Mouse (Mus musculus): ENCODE results near the gene Araf. TPM values are rescaled to one million over a fixed set of nuclear protein-coding genes. Genes with fewer than 3 reads are reported as not detected.

Gene Araf
- polyA plus RNA-seq (2015; fragmentation: Nextera tagmentation; extraction: Ambion mirVana), result 111 and 122 TPM in 2 replicates

DNA sequence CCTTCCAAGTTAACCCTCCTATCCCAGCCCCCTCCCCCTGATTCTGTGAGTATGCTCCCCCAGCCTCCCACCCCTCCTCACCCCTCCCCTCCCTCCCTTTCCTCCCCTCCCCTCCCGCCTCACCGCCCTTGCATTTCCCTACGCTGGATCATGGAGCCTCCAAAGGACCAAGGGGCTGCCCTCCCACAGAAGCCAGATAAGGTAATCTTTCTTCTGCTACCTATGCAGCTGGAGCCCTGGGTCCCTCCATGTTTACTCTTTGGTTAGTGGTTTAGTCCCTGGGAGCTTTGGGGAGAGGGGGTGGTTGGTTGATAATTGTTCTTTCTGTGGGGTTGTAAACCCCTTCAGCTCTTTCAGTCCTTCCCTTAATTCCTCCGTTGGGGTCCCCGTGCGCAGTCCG is at the start of gene Araf:
Araf (plus strand) TSS at position 134 of the 400 bp plus-strand sequence.
- ATAC-seq (ENCODE audit: insufficient number of reproducible peaks, low FRiP score, low TSS enrichment, low read depth), result 0 out of 2 replicates have a peak, but pooled peaks have one; percentile 32
- no peaks in the 10 kb centered on the region for H3K27me3 ChIP-seq
- WGBS, result 27% methylated on average over 6 of the region's 7 CpGs

DNA sequence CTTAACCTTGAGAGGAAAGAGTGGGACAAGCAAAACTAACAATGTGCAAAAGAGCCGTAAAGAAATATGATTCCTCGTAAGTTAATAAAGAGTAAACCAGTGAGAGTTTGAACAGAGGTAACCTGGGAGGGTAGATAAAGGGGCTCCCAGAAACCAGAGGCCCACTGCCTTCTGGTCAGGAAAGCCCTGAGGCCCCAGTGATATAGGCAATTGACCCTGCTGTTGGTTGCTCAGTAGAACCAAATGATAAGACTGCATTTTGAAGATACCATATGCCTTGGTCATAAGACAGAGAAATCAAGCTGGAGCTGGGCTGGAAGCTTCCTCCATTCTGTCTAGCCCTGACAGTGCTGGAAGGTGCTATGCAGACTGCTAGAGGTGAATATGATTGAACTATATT is 48.8 kb upstream of the Araf start:
- H3K4me1 ChIP-seq, result no peaks in the 10 kb centered on the region
- no peaks in the 10 kb centered on the region for H3K9me3 ChIP-seq (replicated peaks)
- H3K27ac ChIP-seq (replicated peaks), result no peak overlapping the region
- ATAC-seq (ENCODE audit: insufficient number of reproducible peaks, low FRiP score, low TSS enrichment, low read depth), result no peak
- H3K9ac ChIP-seq, result no peak overlapping the region
- no peak overlapping the region for H3K4me3 ChIP-seq (replicated peaks)
- 78% methylated on average over 2 of the region's 2 CpGs for whole genome bisulfite sequencing
- no peaks in the 10 kb centered on the region for H3K27me3 ChIP-seq
- no peak overlapping the region for H3K4me2 ChIP-seq (replicated peaks)
- no peaks in the 10 kb centered on the region for H3K36me3 ChIP-seq

More for the DNA sequence above, at the start of gene Araf:
- H3K27ac ChIP-seq (replicated peaks), result peak within 1 kb of the TSS; percentile 87
- H3K4me3 ChIP-seq (replicated peaks), result peak within 1 kb of the TSS; percentile 46
- H3K9ac ChIP-seq, result peak within 1 kb of the TSS; percentile 39; the same call in 1 of the 2 replicates
- H3K4me2 ChIP-seq (replicated peaks), result peak within 1 kb of the TSS; percentile 47
- H3K4me1 ChIP-seq, result no peaks in the 10 kb centered on the region
- no peaks in the 10 kb centered on the region for H3K9me3 ChIP-seq (replicated peaks)
- no peaks in the 10 kb centered on the region for H3K36me3 ChIP-seq

DNA sequence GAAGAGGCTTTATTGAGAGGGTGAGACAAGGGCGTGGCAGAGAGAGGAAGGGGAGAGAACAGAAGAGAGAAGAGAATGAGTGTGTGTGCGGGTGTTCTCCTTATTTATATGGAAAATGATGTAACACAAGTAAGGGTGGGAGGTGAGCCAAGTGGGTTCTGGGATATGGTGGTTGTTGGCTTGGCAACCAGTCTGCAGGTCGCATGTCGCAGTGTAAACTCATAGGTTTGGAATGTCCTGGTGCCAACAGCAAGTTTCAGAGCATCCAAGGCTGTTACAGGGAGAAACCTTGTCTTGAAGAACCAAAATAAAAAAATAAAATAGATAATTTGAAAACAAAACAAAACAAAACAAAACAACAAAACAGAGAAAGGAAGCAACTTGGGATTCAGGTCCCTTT is 36.4 kb upstream of the Araf start:
- WGBS, result 74% methylated on average over 4 of the region's 4 CpGs
- Histone ChIP-seq H3K27me3 (no peaks in the 10 kb centered on the region), H3K9ac (no peak overlapping the region), H3K4me1 (no peaks in the 10 kb centered on the region), H3K36me3 (no peaks in the 10 kb centered on the region), H3K4me3 (replicated peaks) (no peak overlapping the region), H3K9me3 (replicated peaks) (no peaks in the 10 kb centered on the region), H3K4me2 (replicated peaks) (no peak overlapping the region), H3K27ac (replicated peaks) (no peak overlapping the region)
- no peak for ATAC-seq (ENCODE audit: insufficient number of reproducible peaks, low FRiP score, low TSS enrichment, low read depth)

DNA sequence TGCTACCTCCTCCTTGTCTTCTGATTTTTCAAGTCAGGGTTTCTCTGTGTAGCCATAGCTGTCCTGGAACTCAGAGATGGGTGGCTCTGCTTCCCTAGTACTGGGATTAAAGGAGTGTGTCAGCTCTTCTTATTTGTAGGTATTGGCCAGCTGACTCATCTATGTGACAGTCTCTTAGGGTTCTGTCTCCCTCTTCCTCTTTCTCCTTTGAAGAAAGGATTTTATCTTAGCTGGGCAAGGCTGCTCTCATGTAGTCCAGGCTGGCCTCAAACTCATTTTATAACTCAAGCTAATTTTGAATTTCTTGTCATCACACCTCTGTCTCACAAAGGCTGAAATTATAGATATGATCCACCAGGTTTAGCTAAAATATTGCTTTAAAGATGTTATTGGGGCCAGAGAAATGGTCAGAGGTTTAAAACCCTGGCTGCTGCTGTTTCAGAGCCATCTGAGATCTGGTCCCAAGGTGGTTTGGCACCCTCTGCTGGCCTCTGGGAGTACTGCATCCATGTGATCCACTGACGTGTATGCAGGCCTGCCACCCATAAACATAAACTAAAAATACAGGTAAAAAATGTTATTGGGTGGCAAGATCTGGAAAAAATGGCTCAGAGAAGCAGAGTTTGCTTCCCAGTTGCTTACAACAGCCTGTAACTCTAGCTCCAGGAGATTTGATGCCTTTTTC is 26.8 kb upstream of the Araf start:
- no peak overlapping the region for H3K4me3 ChIP-seq (replicated peaks)
- no peaks in the 10 kb centered on the region for H3K36me3 ChIP-seq
- ATAC-seq (ENCODE audit: insufficient number of reproducible peaks, low FRiP score, low TSS enrichment, low read depth), result no peak; the same call in 1 of the 2 replicates
- no peaks in the 10 kb centered on the region for H3K27me3 ChIP-seq
- no peak overlapping the region for H3K4me2 ChIP-seq (replicated peaks)
- no peak overlapping the region for H3K27ac ChIP-seq (replicated peaks)
- no peaks in the 10 kb centered on the region for H3K4me1 ChIP-seq
- 8% methylated on average over 1 of the region's 1 CpGs for WGBS
- H3K9ac ChIP-seq, result no peak overlapping the region
- H3K9me3 ChIP-seq (replicated peaks), result no peaks in the 10 kb centered on the region

DNA sequence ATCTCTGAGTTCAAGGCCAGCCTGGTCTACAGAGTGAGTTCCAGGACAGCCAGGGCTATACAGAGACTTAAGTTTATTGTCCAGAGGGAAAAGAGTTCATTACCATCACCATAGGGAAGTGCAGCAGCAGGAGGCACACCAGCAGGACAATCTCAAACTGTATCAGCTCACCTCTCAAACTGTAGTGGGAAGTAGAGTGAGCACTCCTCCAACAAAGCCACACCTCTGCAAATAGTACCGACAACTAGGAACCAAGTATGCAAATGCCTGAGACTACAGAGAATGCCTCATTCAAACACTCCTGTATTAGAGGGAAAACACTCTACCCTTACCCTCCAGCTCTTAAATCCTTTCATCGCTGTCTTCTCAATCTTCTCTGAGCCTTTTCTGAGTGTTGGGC is 25.9 kb upstream of the Araf start:
- ATAC-seq (ENCODE audit: insufficient number of reproducible peaks, low FRiP score, low TSS enrichment, low read depth), result no peak
- Histone ChIP-seq H3K27me3 (no peaks in the 10 kb centered on the region), H3K27ac (replicated peaks) (no peak overlapping the region), H3K4me1 (no peaks in the 10 kb centered on the region), H3K4me2 (replicated peaks) (no peak overlapping the region), H3K4me3 (replicated peaks) (no peak overlapping the region), H3K36me3 (no peaks in the 10 kb centered on the region), H3K9ac (no peak overlapping the region), H3K9me3 (replicated peaks) (no peaks in the 10 kb centered on the region)
- WGBS, result 49% methylated on average over 2 of the region's 2 CpGs

DNA sequence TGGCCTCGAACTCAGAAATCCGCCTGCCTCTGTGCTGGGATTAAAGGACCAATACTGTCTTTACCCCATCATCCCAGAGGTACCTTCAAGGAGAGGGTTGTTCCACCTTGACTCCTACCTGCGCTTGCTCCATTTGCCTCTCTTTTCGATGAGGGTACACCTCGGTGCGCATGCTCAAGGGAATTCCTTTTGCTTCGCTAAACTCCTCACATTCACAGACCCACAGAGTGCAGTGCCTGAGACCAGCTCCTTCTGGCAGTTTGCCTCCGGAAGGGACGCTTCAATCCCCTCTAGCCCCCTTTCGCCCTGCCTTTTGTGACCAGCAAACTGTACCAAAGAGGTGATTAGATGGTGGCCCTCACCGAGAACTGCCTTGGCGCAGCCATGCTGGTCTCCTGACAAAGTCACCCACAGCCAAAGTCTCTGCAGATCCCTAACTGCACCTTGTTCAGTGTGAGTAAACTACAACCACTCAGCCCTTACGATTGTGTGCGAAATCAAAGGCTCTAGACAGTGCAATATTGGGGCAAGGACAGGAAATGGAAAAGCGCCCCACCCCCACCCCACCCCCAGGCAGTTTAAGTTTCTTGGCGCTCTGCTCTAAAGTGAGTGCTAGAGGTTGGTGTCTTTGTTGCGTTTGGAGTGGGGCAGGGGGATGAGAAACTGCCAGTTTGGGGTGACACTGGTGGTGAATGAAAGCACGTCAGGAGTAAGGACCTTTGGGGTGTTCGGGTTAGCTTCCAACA is 22.2 kb upstream of the Araf start:
- Histone ChIP-seq H3K4me2 (replicated peaks) (0 out of 2 replicates have a peak overlapping the region, but pooled peaks have one; percentile 17), H3K9ac (no peak overlapping the region), H3K4me1 (no peaks in the 10 kb centered on the region), H3K36me3 (no peaks in the 10 kb centered on the region), H3K27ac (replicated peaks) (no peak overlapping the region), H3K4me3 (replicated peaks) (no peak overlapping the region), H3K27me3 (no peaks in the 10 kb centered on the region), H3K9me3 (replicated peaks) (no peaks in the 10 kb centered on the region)
- WGBS, result 50% methylated on average over 19 of the region's 19 CpGs
- ATAC-seq (ENCODE audit: insufficient number of reproducible peaks, low FRiP score, low TSS enrichment, low read depth), result no peak

DNA sequence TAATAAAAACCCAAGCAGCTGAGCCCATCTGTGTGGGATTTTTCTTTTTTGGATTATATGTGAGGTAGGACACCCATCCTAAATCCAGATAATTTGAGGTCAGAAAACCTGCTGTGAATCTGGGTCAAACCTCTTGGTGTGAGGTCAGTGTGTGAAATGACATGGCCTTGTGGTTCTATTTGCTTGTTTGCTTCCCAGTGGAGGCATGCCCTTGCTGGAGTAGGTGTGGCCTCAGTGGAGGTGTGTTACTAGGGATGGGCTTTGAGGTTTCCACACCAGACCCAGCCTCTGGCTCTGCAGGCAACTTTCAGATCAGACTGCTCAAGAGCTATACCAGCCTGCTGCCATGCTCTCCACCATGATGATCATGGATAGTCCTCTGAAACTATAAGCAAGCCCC is 20.0 kb upstream of the Araf start:
- Histone ChIP-seq H3K9me3 (replicated peaks) (no peaks in the 10 kb centered on the region), H3K9ac (no peak overlapping the region), H3K27me3 (no peaks in the 10 kb centered on the region), H3K4me2 (replicated peaks) (no peak overlapping the region), H3K4me1 (no peaks in the 10 kb centered on the region), H3K4me3 (replicated peaks) (no peak overlapping the region), H3K36me3 (no peaks in the 10 kb centered on the region), H3K27ac (replicated peaks) (no peak overlapping the region)
- no peak for ATAC-seq (ENCODE audit: insufficient number of reproducible peaks, low FRiP score, low TSS enrichment, low read depth)

DNA sequence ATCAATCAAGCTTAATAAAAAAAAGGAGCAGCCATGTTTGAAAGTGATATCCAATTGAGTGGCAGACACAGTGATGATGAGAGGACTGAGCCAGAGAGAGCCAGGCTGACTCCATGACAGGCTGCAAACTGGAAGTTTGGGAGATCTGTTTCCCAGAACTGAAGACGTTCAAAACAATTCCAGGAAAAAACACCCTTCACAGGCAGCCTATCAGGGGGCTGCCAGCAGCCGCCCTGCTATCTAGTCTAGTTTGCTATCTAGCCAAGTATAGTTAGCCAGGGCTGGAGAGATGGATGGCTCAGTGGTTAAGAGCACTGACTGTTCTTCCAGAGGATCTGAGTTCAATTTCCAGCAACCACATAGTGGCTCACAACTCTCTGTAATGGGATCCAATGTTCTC is 10.3 kb upstream of the Araf start:
- Histone ChIP-seq H3K9me3 (replicated peaks) (no peaks in the 10 kb centered on the region), H3K9ac (no peak overlapping the region), H3K36me3 (no peaks in the 10 kb centered on the region), H3K4me3 (replicated peaks) (no peak overlapping the region), H3K4me2 (replicated peaks) (no peak overlapping the region), H3K4me1 (no peaks in the 10 kb centered on the region), H3K27me3 (no peaks in the 10 kb centered on the region), H3K27ac (replicated peaks) (no peak overlapping the region)
- ATAC-seq (ENCODE audit: insufficient number of reproducible peaks, low FRiP score, low TSS enrichment, low read depth), result no peak
- WGBS, result 84% methylated on average over 2 of the region's 2 CpGs

DNA sequence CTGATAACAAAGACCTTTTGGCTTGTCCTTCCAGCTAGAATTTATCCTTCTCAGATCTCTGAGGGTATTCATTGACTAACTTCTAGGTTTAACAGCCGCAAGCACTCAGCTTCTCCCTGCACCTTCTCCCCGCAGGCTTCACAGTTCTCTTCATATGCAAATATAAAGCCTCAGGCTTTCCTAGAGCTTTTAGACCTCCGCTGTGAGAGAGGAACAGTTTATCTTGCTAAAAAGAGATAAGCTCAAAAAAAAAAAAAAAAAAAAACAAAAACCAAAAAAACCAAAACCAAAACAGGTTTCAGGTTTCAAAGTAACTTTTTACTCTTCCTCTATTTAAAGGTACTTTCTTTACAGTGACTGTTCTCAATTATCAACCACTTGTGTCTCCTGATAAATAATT is 5.2 kb upstream of the Araf start:
- H3K4me2 ChIP-seq (replicated peaks), result no peak overlapping the region
- H3K9ac ChIP-seq, result no peak overlapping the region
- no peaks in the 10 kb centered on the region for H3K9me3 ChIP-seq (replicated peaks)
- no peaks in the 10 kb centered on the region for H3K36me3 ChIP-seq
- no peaks in the 10 kb centered on the region for H3K27me3 ChIP-seq
- WGBS, result 46% methylated on average over 3 of the region's 3 CpGs
- H3K27ac ChIP-seq (replicated peaks), result no peak overlapping the region
- ATAC-seq (ENCODE audit: insufficient number of reproducible peaks, low FRiP score, low TSS enrichment, low read depth), result no peak
- no peak overlapping the region for H3K4me3 ChIP-seq (replicated peaks)
- H3K4me1 ChIP-seq, result no peaks in the 10 kb centered on the region

DNA sequence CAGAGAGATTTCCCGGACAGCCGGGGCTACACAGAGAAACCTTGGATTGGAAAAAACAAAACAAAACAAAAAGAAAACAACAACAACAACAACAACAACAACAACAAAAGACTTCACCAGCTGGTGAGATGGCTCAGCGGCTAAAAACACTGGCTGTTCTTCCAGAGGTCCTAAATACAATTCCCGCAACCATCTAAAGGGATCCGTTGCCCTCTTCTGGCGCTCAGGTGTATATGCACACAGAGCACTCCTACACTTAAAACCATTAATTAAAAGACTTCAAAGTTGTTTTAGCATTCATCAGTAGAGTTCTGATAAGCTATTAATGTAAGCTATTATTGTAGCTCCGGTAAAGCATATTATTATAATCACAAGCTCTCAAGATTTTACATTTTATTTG is 4.4 kb upstream of the Araf start:
- H3K4me1 ChIP-seq, result no peaks in the 10 kb centered on the region
- no peaks in the 10 kb centered on the region for H3K27me3 ChIP-seq
- WGBS, result 62% methylated on average over 7 of the region's 7 CpGs
- no peak overlapping the region for H3K27ac ChIP-seq (replicated peaks)
- H3K9me3 ChIP-seq (replicated peaks), result no peaks in the 10 kb centered on the region
- H3K4me3 ChIP-seq (replicated peaks), result no peak overlapping the region
- H3K36me3 ChIP-seq, result no peaks in the 10 kb centered on the region
- H3K9ac ChIP-seq, result no peak overlapping the region
- no peak for ATAC-seq (ENCODE audit: insufficient number of reproducible peaks, low FRiP score, low TSS enrichment, low read depth)
- no peak overlapping the region for H3K4me2 ChIP-seq (replicated peaks)

DNA sequence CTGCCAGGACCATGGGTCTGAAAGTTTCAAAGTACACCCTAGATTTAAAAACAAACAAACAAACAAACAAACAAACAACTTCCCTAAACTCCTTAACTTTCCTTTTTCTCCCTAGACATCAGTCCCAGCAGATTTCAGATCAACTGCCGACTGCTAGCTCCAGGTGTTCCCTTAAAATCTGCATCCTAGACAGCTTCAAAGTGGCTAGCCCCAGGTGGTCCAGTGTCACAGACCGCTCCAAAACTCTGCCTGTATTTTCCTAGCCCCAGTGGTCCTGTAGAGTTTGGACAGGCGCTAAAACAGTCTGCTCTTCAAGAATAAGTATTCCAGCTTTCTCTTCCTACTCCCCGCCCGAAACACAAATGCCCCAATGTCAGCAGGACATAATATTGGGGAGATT is 3.4 kb upstream of the Araf start:
- no peak overlapping the region for H3K27ac ChIP-seq (replicated peaks)
- no peak for ATAC-seq (ENCODE audit: insufficient number of reproducible peaks, low FRiP score, low TSS enrichment, low read depth)
- no peak overlapping the region for H3K9ac ChIP-seq
- H3K4me1 ChIP-seq, result no peaks in the 10 kb centered on the region
- no peaks in the 10 kb centered on the region for H3K36me3 ChIP-seq
- no peaks in the 10 kb centered on the region for H3K27me3 ChIP-seq
- no peak overlapping the region for H3K4me3 ChIP-seq (replicated peaks)
- no peak overlapping the region for H3K4me2 ChIP-seq (replicated peaks)
- no peaks in the 10 kb centered on the region for H3K9me3 ChIP-seq (replicated peaks)
- WGBS, result 41% methylated on average over 5 of the region's 5 CpGs

Measured in embryonic facial prominence, embryonic 15.5 days (tissue).